Mouse (Mus musculus) kidney, adult 2 months (tissue): ENCODE measurements at regions not wholly inside any gene's neighbourhood (a gene's known extent, or its start where the extent isn't known, plus 50 kb on each side); places are given as distances from the start of the nearest gene placed in this dataset.

Source experiments
- DNase-seq: peaks from one replicate; pipeline ENCODE4 v3.0.0; 2021
- H3K27ac ChIP-seq: fragments of 200-500 bp; 2 replicates; pipeline ENCODE4 v1.5.1; 2012; ENCODE audit warnings: low read depth, low read length, control low read depth, inconsistent platforms; ENCODE audit not compliant: insufficient read depth
- H3K27me3 ChIP-seq: fragments of 200-500 bp; replicated peaks from 2 replicates; pipeline ENCODE4 v1.6.1; 2012; ENCODE audit warnings: mild to moderate bottlenecking, moderate library complexity, low read length, inconsistent platforms; ENCODE audit not compliant: control insufficient read depth, insufficient read depth
- H3K36me3 ChIP-seq: fragments of 200-500 bp; 2 replicates; pipeline ENCODE4 v1.6.1; 2012; ENCODE audit warnings: mild to moderate bottlenecking, moderate library complexity, low read length, inconsistent platforms; ENCODE audit not compliant: control insufficient read depth, insufficient read depth
- H3K4me1 ChIP-seq: fragments of 200-500 bp; 2 replicates; pipeline ENCODE4 v1.6.1; 2011; ENCODE audit warnings: low read length; ENCODE audit not compliant: control insufficient read depth, insufficient read depth
- H3K4me3 ChIP-seq: fragments of 200-500 bp; 2 replicates; pipeline ENCODE4 v1.5.1; 2011; ENCODE audit warnings: mild to moderate bottlenecking, low read depth, low read length, control low read depth; ENCODE audit not compliant: insufficient read depth
- CTCF ChIP-seq: fragments of 200-500 bp; conservative IDR thresholded peaks from 2 replicates; pipeline ENCODE4 v1.5.1; 2011; ENCODE audit warnings: low read depth, mild to moderate bottlenecking, control low read depth, low read length, moderate library complexity, mixed read lengths; ENCODE audit not compliant: insufficient read depth, insufficient read length
- WGBS: fragments of 180-500 bp; shearing (Covaris S2); methylation state at CpG from one replicate; pipeline ENCODE4 v1.1.7; 2018; 5-methylcytosine and 5-hydroxymethylcytosine counted together

DNA sequence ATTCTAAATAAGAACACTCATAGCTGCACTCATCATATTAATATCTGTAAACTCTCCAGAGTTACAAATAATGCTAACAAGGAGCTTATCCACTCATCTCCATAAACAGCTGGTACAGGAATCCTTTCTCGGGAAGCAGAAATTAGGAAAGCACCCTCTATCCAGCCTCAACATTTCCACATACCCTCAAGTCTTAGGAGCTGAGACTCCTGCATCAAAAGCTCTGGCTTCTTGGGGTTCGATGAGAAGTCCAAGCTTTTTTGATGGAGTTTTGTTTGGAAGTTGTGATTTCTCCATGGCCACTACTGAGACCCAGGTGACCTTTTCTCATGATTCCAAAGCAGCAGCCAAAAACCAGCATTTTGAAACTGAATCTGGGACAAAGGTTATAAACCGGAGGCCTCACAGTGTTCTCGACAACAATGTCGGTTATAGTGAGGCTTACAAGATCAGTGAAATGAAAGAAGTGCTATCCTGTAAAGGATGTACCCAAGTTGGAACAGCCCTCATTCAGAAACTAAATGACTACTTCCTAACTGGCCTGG lies 50.9 kb upstream of the Vcam1 start:
- DNase-seq, result no peak
- Histone ChIP-seq H3K4me1 (no peaks in the 10 kb centered on the region), H3K27ac (no peak overlapping the region), H3K27me3 (no peaks in the 10 kb centered on the region), H3K4me3 (no peak overlapping the region), H3K36me3 (no peaks in the 10 kb centered on the region)
- TF ChIP-seq CTCF, result no peak
- 70% methylated on average over 5 of the region's 5 CpGs for WGBS
